Mouse (Mus musculus) erythroid progenitor cell, adult 5-6 weeks (primary cell): ENCODE data around the gene Igfn1. TPM values are rescaled to one million over a fixed set of nuclear protein-coding genes. Genes with fewer than 3 reads are reported as not detected.
A peak's percentile ranks its signal among the peaks of the same experiment; 100 is the strongest.

Experiments used
- ATAC-seq: replicated peaks from 2 replicates; pipeline ENCODE4 v1.8.0; 2016; ENCODE audit warnings: moderate number of reproducible peaks, mild to moderate bottlenecking, moderate TSS enrichment, inconsistent platforms; ENCODE audit not compliant: poor library complexity, low FRiP score, severe bottlenecking
- total RNA-seq, 2 experiments: library from RNA; stranded (forward) in 1 of 2; stranded (reverse) in 1 of 2; fragments of 150-400 nt in 1 of 2; fragments of 186-747, 209-891 nt in 1 of 2; gene quantifications; 2 replicates each; pipeline versions ENCODE4 v1.2.3 to v1.2.4; 2015 to 2017; ENCODE audit warnings: low replicate concordance in 2 of 2

Gene Igfn1
- total RNA-seq, 2 experiments from 2014 or later: not detected

DNA sequence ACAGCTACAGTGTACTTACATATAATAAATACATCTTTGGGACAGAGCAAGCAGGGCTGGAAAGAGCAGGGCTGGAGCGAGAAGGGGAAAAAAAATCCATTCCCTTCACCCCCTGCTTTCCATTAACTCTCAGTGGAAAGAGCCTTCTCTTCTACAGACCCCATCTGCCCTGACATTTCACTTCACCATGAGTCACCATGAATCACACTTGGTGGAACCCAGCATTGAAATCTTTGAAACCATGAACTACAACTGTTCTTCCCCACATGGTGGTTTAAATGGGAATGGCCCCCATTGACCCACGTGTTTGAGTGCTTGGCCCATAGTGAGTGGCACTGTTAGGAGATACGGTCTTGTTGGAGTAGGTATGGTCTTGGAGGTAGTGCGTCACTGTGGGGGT, 4.1 kb upstream of the Igfn1 start:
- ATAC-seq: no peak

DNA sequence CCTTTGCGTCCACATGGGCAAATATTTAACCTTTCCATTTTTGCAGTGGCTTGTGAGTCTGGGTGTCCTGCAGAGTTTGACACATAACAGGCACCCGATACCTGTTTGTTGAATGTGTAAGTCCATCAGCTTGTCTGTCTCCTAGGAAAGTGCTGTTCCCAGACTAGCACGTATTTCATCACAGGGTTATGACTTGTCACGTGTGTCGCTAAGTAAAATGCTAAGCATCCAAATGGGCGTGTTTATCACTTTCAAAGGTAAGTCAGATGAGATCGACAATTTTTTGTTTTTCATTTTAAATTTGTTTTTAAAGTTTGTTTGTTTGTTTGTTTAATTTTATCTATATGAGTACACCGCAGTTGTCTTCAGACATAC, 2.0 kb upstream of the Igfn1 start:
- peak; percentile 60 for ATAC-seq

DNA sequence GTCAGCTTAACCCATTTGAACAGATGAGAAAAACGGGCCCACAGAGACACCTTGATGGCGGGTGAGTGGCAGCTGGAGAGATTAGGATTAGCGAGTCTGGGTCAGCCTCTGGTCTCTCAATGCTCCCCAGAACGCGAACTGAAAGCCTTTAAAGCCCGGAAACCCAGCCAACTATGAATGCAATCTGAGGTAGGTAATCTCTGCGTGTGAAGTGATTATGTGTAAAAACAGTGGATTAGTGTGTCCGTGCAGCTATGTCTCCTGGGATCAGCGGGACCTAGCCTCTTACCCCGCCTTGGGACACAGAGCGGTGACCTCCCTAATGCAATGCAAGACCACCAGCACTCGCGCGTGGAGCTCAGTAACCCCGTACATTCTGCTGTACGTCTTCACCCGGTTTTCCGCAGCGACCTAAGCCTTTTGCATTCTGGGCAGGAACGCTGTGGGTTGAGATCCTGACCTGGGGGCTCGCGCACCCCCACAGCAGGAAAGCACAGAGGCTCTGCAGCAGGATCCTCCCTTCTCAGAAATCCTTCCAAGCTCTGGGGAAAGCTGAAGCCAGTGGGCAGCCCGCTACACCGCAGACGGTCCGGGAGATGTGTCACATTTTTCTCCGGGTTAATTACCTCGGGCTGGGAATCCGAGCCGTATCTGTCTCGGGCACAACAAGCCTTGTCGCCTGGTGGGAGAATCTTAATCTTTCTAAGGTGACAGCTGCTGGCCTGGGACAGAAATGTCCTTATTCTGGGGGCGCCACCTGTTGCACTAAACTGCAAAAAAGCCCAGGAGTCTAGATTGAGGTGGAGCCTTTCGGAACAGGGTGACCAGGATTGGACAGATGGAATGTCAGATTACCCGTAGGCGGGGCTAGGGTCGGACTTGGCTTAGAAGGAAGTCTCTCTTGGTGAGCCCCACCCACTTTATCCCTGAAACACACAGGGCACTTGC, 1.3 kb upstream of the Igfn1 start, which contains the start of gene Tmem9:
Tmem9 (plus strand) TSS at position 940 of the 948 bp plus-strand sequence.
- peak; percentile 93 for ATAC-seq

DNA sequence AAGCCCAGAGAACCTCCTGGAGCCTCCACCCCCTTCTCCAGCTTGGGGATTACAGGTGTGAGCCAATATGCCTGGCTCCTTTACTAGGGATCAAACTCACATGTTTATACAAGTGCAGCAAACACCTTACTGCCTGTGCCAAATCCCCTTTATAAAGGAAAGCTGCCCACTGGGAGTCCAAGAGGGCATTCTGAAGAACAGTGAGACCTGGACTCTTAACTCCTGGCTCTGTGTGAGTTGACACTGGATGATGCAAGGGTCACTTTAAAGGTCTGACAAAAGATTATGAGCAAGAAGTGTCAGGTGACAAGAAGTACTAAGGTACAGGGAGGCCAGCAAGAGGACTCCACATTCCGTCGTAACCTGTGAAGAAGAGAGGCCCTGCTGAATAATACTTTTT, 4.7 kb downstream of the Igfn1 start:
- ATAC-seq: no peak

DNA sequence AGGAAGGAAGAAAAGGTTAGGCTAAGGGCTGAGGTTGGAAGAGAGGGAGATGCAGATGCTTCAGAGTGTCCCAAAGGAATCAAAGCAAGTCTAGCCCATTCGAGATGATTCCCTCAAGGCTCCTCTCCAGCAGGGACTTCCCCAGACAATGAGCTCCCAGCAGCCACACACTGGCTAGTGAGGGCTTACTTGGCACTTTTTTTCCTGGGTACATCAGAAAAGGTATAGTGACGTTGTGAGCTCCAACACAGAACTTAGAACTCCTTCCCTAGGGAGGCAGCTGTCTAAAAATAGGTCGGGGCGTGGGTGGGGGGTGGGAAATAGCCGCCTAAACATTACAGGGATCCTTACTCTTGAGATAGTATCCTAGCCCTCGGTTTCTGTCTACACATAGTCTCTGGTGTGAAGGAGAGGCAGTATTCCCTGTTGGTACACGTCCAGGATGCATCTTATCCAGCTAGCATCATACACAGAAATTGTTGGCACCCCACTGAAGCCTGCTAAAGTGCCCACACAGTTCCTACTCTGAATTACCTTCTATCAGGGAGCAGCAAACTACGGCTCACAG, 6.3 kb downstream of the Igfn1 start:
- no peak for ATAC-seq

DNA sequence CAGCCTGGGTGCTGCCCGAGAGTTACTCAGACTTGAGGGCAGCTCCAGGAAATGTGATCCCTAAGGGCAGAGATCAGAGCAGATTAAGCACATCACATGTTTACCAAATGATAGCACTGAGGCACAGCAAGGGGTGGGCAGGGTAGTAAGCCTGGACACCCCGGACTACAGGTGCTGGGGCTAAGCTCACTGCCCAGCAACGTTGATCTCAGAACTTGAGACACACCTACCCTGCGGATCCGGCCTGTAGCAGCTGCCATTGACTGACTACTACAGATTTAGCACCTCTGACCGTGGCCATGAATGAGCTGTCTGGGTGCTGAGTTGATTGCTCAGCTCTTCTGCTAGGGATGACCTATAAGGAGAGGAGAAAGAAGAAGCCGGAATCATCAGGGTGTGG, 8.6 kb downstream of the Igfn1 start:
- ATAC-seq: no peak

DNA sequence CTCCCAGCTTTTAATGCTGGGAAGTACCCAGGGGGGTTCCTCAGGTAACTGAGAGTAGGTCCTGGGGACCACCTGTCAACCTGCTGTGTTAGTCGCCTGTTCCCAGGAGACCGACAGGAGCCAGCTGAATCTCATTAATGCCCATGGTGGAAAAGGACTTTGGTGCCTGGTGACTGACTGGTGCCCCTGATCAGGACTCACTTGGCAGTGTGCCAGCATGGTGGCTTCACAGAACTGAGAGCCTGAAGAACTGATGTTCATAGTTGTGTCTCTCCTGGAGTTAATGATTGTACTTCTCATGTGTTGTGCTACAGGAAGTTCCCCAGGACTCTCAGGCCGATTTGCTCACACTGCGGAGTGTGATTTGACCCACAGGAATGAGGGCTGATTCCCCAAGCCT, 12.7 kb downstream of the Igfn1 start:
- no peak for ATAC-seq

DNA sequence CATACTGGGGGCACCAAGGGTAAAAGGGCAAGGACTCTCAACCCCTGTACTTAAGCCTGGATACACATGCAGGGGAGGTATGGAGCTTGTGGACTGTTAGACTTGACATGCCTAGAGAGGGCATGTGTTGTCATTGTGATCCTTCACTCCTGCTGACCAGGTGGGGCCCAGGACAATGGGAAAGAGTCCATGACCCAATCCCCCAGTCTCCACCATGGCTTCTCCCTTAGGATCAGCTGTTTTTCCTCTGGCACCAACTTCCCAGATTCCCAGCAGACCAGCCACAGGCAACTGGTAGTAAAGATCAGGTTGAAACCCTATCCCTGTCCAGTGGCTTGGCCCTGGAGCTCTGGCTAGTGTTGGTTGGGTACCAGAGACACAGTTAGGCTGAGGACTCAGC, 16.3 kb downstream of the Igfn1 start:
- ATAC-seq: no peak

DNA sequence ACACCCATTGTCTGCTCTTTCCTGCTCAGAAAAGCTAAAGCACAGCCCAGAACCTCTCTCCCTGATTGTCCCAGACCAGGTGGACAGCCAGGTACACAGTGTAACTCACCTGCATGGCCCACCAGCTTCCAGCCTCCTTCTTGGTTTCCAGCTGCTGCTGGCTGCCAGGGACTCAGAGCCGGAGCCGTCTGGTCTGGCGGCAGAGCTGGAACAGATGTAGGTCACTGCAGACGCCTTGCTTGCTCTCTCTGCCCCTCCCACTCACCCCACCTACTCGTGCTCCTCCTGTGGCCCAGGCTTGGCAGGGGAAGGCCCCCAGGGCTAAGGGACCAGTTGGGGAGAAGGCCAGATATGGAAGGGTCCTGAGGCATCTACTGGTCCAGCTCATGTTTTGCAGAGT, 22.0 kb downstream of the Igfn1 start:
- ATAC-seq: no peak

DNA sequence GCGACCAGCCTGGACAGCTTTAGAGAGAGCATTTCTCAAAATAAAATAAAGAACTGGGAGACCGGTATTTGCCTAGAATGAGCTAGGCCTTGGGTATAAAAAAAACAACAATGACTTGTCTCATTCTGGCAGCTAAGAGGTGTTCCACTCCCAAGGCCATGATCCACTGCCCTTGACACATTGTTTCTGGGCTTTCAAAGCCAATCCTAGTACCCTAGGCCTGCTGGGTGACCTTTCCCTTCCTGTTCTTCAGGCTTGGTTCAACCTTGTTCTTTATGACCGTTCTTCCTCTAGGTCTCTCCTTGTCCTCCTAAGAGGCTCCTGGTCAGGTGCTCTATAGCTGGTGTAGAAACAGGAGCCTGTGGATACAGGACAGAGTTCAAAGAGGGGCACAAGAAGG, 33.6 kb downstream of the Igfn1 start:
- no peak for ATAC-seq

DNA sequence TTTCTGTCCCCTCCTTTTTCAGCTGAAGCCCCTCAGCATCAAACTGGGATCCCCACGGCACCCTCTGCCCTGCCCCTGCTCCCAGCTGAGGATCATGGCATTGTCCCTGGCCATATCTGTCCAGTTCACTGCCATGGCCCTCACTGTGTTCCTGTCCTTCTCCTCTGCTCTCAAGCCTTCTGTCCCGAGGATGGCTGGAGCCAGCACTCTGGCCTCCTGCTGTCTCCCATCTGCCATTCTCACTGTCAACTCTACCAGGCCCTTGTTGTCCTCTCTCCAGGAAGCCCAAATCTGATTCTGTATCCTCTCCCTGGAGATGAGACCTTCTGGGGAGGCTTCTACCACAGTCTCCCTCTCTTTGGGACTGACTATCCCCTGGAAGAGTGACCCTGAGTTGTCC, 35.7 kb downstream of the Igfn1 start:
- ATAC-seq: no peak

DNA sequence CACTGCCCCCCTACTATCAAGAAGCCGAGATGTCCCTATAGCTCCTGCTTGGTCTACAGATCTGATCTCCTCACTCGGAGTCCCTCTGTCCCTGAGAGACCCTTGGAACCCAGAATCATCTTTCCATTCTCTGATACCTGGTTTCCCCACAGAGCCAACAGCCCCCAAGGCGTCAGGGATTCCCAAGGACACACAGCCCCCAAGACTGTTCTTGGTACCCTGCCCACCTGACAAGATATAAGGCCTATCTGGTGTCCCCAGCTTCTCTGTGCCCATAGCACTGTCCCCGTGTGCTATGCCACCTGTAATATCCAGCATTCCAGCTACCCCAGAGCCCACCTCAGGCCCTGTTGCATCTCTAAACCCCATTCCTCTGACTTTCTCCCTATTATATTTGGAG, 38.4 kb downstream of the Igfn1 start:
- no peak for ATAC-seq

DNA sequence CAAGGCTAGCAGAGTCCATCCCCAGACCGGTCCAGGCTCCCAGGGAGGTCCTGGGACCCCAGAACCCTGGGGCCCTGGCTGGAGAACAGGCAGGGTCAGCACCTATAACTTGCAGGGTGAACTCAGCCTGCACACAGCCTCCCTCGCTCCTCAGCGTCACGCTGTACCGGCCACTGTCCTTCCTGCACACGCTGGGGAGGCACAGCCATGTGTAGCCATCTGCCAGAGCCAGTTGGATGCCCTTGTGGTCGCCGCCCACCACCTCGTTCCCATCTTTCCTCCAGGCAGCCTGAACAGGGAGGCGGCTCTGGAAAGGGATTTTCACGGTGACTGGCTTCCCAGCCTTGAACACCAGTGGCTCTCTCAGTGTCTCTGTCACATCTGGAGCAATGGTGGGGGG, 41.6 kb downstream of the Igfn1 start:
- ATAC-seq: no peak

DNA sequence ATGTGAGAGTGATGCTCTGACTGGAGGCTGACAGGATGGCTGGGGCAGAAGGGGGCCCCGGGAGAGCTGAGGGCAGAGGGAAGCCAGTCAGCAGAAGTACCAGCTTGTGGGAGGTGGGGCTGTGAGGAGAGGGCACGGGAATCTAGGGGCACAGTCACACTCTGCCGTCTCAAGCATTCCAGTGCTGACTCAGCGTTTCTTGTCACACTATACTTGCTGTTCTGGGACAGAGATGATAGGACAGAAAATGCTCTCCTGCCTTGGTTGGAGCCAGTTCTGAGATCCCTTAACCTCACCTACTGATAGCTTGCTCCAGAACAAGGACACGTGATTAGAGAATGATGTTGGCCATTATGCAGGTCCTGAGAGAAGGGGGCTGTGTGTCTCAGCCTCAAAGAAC, 43.0 kb downstream of the Igfn1 start:
- ATAC-seq: no peak

DNA sequence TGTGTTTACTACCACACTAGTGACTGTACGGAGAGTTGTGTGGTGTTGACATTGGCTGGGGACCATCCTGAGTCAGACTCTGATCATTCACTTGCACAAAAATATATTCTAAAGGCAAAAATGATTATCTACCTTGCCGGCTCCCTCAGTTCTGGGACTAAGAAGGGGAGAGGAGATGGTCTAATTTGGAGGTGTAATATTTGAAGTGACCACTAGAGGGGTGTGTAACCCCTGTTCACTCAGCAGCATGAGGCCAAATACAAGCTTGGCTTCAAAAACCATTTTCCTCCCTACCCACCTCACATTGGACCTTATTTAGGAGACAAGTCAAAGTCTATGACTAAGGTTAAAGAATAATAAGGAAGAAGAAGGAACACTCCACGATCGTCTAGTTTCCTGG, 47.7 kb downstream of the Igfn1 start:
- peak; percentile 60; the same call in 1 of the 2 replicates for ATAC-seq

DNA sequence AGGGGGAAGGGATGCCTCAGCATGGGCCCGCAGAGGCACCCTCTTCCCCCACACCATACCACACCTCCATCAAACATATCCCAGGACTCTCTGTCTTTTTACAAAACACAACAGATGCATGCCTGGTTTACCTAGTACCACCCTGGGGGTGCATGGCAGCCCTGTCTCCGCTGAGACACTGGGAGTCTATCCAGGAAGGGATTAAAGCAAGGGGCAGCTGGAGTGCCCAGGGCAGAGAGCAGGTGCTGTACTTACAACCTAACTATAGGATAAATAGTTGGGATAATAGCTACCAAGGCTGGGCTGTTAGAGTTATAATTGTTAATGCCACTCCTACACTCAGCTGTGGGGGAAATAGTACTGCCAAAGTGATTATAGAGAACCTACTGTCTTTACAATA, 57.3 kb downstream of the Igfn1 start:
- no peak for ATAC-seq

DNA sequence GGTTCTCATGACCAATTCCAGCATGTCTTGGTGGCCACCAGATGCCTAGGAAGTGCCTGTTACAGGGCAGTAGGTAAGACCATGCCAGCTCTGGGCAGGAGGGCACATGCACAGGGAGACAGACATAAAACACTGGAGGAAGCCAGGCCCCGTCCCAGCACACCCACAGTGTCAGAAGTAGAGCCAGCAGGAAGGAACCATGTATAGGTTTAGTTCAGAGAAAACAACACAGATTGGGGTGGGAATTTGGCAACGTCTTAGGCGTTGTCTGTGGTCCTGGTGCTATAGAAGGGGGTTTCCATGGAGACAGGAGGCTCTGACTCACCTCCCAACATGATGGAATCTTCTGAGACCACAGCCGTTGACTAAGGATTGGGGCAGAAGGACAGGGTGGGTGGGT, 59.9 kb downstream of the Igfn1 start:
- no peak for ATAC-seq

DNA sequence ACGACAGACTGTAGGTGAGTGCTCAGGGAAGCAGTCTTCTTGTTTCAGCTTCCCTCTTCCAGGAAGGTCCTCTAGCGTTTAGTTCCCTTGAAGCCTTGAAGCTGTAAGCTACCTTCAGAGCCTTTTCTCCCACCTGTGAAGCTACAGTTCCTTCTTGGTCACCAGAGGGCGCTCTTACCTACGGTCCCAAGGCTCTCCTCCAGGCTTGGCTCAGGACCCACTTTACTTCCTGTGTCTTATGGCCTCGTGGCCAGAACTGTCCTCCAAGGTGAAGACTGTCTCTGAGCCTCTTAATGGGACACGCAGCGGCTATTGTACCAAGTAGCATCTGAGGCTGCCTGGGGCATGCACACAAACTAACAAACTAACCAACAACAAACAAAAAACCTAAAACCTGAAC, 60.4 kb downstream of the Igfn1 start:
- no peak for ATAC-seq

DNA sequence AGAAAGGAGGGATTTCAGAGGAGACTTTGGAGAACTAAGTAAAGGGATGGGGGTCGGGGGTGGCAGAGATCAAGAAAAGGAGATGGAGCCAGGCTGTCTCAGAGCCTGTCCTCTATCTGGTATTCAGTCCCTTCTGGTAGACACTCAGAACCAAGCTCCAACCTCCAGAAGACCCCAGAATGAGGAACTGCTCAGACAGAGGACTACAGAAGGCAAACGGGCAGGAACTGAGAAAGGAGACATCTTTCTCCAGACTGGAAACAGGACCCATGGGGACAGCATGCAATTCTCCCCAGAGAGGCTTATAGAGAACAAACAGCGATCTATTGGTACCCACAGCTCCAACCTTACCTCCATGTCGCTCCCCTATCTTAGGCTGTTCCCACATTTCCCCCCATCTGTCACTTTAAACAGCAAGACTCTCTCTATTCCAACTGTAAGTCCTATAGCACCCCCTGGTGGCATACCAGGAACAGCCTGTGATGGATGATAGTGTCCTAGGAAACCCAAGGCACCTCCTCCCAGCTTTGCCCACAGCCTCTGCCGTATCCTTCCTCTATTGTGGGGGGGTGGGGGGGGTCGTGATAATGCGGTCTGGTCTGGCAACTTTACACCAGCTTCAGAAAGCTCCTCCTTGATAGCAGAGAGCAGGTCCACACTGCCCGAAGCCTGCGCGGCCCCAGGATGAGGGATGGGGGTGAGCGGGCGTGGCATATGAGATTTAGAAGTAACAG, 61.4 kb downstream of the Igfn1 start:
- ATAC-seq: peak; percentile 27; the same call in 1 of the 2 replicates

DNA sequence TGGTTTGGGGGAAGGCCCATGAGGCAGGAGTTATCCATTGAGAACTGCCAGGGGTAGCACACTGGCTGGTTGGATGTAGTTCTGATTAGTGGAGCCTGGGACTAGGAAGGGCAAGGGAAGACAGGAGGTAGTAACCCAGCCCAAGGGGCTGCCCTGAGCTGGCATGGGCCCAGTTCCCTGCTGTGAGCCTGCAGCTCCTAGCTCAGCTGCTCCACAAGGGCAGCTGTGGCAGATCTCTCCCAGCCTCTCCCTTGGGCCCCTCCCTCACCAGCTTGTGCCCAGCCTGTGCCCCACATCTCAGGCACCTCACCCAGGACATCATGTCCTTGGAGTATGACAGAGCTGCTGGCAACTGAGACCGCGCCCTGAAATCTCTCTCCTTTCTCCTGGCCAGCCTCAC, 62.4 kb downstream of the Igfn1 start:
- no peak for ATAC-seq

DNA sequence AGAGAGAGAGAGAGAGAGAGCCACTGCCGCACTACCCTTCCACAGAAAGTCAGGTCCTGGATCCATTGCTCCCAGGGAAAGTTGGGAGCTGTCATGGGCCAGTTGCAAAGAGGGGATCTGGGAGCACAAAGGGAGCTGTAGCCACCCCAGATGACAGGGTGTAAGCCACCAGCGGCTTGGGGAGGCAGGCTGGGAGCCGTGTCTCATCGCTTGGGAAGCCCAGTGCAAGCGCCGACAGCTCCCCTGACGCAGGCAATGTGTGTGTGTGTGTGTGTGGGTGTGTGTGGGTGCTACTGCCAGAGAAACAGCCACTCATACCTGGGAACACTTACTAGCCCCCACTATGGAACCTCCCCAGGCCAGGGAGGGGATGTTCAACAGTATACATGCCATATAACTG, 64.0 kb downstream of the Igfn1 start:
- ATAC-seq: peak; percentile 32
